Mouse (Mus musculus) CH12.LX (cell line): ENCODE data around the gene Fam117a. TPM values are rescaled to one million over a fixed set of nuclear protein-coding genes. Genes with fewer than 3 reads are reported as not detected.

Experiments
- DNase-seq: peaks from one replicate; pipeline ENCODE4 v3.0.0-alpha.2; 2013; ENCODE audit errors: extremely low read depth
- H3K27ac ChIP-seq: 2 replicates; pipeline ENCODE4 v1.5.1; 2012; ENCODE audit warnings: low read depth, mild to moderate bottlenecking, control low read depth, moderate library complexity; ENCODE audit not compliant: insufficient read depth
- H3K27me3 ChIP-seq: replicated peaks from 2 replicates; pipeline ENCODE3; 2012; ENCODE audit warnings: inconsistent platforms
- H3K36me3 ChIP-seq, 2 experiments: replicated peaks in 1 of 2; 2 replicates each; pipeline versions ENCODE3 to v1.6.1; 2012; ENCODE audit warnings: inconsistent platforms in 1 of 2, low read length in 1 of 2, mild to moderate bottlenecking in 1 of 2, mixed read lengths in 1 of 2, moderate library complexity in 1 of 2; ENCODE audit not compliant: control insufficient read depth in 1 of 2, insufficient read depth in 1 of 2
- H3K4me1 ChIP-seq, 2 experiments: 2 replicates each; pipeline ENCODE4 v1.6.1; 2012; ENCODE audit warnings: inconsistent platforms in 1 of 2, moderate library complexity in 1 of 2; ENCODE audit not compliant: insufficient read depth in 2 of 2, control insufficient read depth in 1 of 2
- H3K4me2 ChIP-seq: 2 replicates; pipeline ENCODE4 v1.6.1; 2012; ENCODE audit warnings: low read depth, mild to moderate bottlenecking, control low read depth; ENCODE audit not compliant: poor library complexity, insufficient read depth, severe bottlenecking
- H3K4me3 ChIP-seq, 3 experiments: fragments of 150-350 bp in 1 of 3; sonication (generic) in 1 of 3; replicated peaks in 1 of 3; 2 replicates each; pipeline versions ENCODE3 to v1.5.1; 2011 to 2012; ENCODE audit warnings: low read depth in 2 of 3, low read length in 2 of 3, mild to moderate bottlenecking in 2 of 3, moderate library complexity in 2 of 3, control low read depth in 1 of 3, improper control_type of control experiment in 1 of 3, inconsistent platforms in 1 of 3, mixed read lengths in 1 of 3; ENCODE audit not compliant: poor library complexity in 1 of 3
- H3K79me2 ChIP-seq: replicated peaks from 2 replicates; pipeline ENCODE4 v1.6.1; 2012; ENCODE audit warnings: mild to moderate bottlenecking, moderate library complexity; ENCODE audit not compliant: control insufficient read depth, poor library complexity, insufficient read depth, severe bottlenecking; ENCODE audit errors: extremely low read depth
- H3K9ac ChIP-seq: 2 replicates; pipeline ENCODE4 v1.6.1; 2012; ENCODE audit warnings: low read depth, mild to moderate bottlenecking, control low read depth, moderate library complexity; ENCODE audit not compliant: insufficient read depth
- H3K9me3 ChIP-seq: replicated peaks from 2 replicates; pipeline ENCODE3; 2012; ENCODE audit warnings: low read length, inconsistent platforms, mixed read lengths
- BHLHE40 ChIP-seq: IDR thresholded peaks from 2 replicates; pipeline ENCODE4 v1.6.1; 2011; ENCODE audit warnings: mild to moderate bottlenecking, low read depth, low read length, improper control_type of control experiment
- CHD1 ChIP-seq: IDR thresholded peaks from 2 replicates; pipeline ENCODE4 v1.6.1; 2012; ENCODE audit warnings: low read depth, low read length, improper control_type of control experiment, inconsistent platforms
- CHD2 ChIP-seq: IDR thresholded peaks from 2 replicates; pipeline ENCODE4 v1.6.1; 2011; ENCODE audit warnings: low read length, improper control_type of control experiment
- CTCF ChIP-seq, 2 experiments: IDR thresholded peaks in 1 of 2; conservative IDR thresholded peaks in 1 of 2; 2 replicates each; pipeline ENCODE4 v1.5.1; 2011 to 2012; ENCODE audit warnings: low read depth in 2 of 2, low read length in 2 of 2, improper control_type of control experiment in 1 of 2, inconsistent platforms in 1 of 2, mild to moderate bottlenecking in 1 of 2, moderate library complexity in 1 of 2
- E2F4 ChIP-seq: IDR thresholded peaks from 2 replicates; pipeline ENCODE4 v1.6.1; 2011; ENCODE audit warnings: low read depth, low read length, improper control_type of control experiment; ENCODE audit not compliant: insufficient replicate concordance
- ELF1 ChIP-seq: IDR thresholded peaks from 2 replicates; pipeline ENCODE4 v1.6.1; 2014; ENCODE audit warnings: low read depth, mild to moderate bottlenecking, inconsistent platforms, low read length, improper control_type of control experiment
- EP300 ChIP-seq: IDR thresholded peaks from 2 replicates; pipeline ENCODE4 v1.6.1; 2011; ENCODE audit warnings: low read length, improper control_type of control experiment
- ETS1 ChIP-seq: conservative IDR thresholded peaks from 2 replicates; pipeline ENCODE4 v1.6.1; 2012; ENCODE audit warnings: low read depth, mild to moderate bottlenecking, inconsistent platforms, low read length, improper control_type of control experiment, moderate library complexity
- GABPA ChIP-seq: IDR thresholded peaks from 2 replicates; pipeline ENCODE4 v1.6.1; 2012; ENCODE audit warnings: low read depth, low read length, improper control_type of control experiment, inconsistent platforms; ENCODE audit not compliant: insufficient replicate concordance
- HCFC1 ChIP-seq: IDR thresholded peaks from 2 replicates; pipeline ENCODE4 v1.6.1; 2012; ENCODE audit warnings: low read depth, mild to moderate bottlenecking, inconsistent platforms, low read length, improper control_type of control experiment
- IRF4 ChIP-seq: IDR thresholded peaks from 2 replicates; pipeline ENCODE4 v1.6.1; 2014; ENCODE audit warnings: low read depth, mild to moderate bottlenecking, inconsistent platforms, low read length, improper control_type of control experiment
- JUN ChIP-seq: IDR thresholded peaks from 2 replicates; pipeline ENCODE4 v1.6.1; 2011; ENCODE audit warnings: low read depth, mild to moderate bottlenecking, low read length, improper control_type of control experiment, moderate library complexity; ENCODE audit not compliant: insufficient read depth
- JUND ChIP-seq: conservative IDR thresholded peaks from 2 replicates; pipeline ENCODE4 v1.6.1; 2011; ENCODE audit warnings: low read depth, low read length, improper control_type of control experiment
- KAT2A ChIP-seq: IDR thresholded peaks from 2 replicates; pipeline ENCODE4 v1.6.1; 2012; ENCODE audit warnings: low read length, improper control_type of control experiment, inconsistent platforms; ENCODE audit not compliant: insufficient replicate concordance
- MAFK ChIP-seq: IDR thresholded peaks from 2 replicates; pipeline ENCODE4 v1.6.1; 2011; ENCODE audit warnings: low read length, improper control_type of control experiment; ENCODE audit not compliant: insufficient replicate concordance
- MAX ChIP-seq: IDR thresholded peaks from 2 replicates; pipeline ENCODE4 v1.6.1; 2011; ENCODE audit warnings: low read length, improper control_type of control experiment
- MAZ ChIP-seq: IDR thresholded peaks from 2 replicates; pipeline ENCODE4 v1.6.1; 2012; ENCODE audit warnings: low read depth, mild to moderate bottlenecking, inconsistent platforms, low read length, improper control_type of control experiment, moderate library complexity
- MEF2A ChIP-seq: IDR thresholded peaks from 2 replicates; pipeline ENCODE4 v1.6.1; 2014; ENCODE audit warnings: low read depth, mild to moderate bottlenecking, inconsistent platforms, low read length, improper control_type of control experiment, borderline replicate concordance
- MXI1 ChIP-seq: IDR thresholded peaks from 2 replicates; pipeline ENCODE4 v1.6.1; 2011; ENCODE audit warnings: mild to moderate bottlenecking, low read depth, low read length, improper control_type of control experiment
- MYC ChIP-seq: IDR thresholded peaks from 2 replicates; pipeline ENCODE4 v1.6.1; 2011; ENCODE audit warnings: low read depth, mild to moderate bottlenecking, improper control_type of control experiment, low read length
- NELFE ChIP-seq: IDR thresholded peaks from 2 replicates; pipeline ENCODE4 v1.6.1; 2011; ENCODE audit warnings: low read depth, low read length, improper control_type of control experiment
- NRF1 ChIP-seq: IDR thresholded peaks from 2 replicates; pipeline ENCODE4 v1.6.1; 2014; ENCODE audit warnings: low read depth, mild to moderate bottlenecking, inconsistent platforms, low read length, improper control_type of control experiment, moderate library complexity
- PAX5 ChIP-seq: IDR thresholded peaks from 2 replicates; pipeline ENCODE4 v1.6.1; 2012; ENCODE audit warnings: low read length, inconsistent platforms, mixed read lengths
- POLR2A ChIP-seq: IDR thresholded peaks from 2 replicates; pipeline ENCODE4 v1.6.1; 2011; ENCODE audit warnings: low read depth, mild to moderate bottlenecking, improper control_type of control experiment, low read length
- POLR2AphosphoS2 ChIP-seq: IDR thresholded peaks from 2 replicates; pipeline ENCODE4 v1.6.1; 2011; ENCODE audit warnings: low read depth, low read length, improper control_type of control experiment
- RAD21 ChIP-seq: IDR thresholded peaks from 2 replicates; pipeline ENCODE4 v1.6.1; 2011; ENCODE audit warnings: low read depth, mild to moderate bottlenecking, low read length, improper control_type of control experiment, moderate library complexity
- RCOR1 ChIP-seq: conservative IDR thresholded peaks from 2 replicates; pipeline ENCODE4 v1.6.1; 2012; ENCODE audit warnings: low read depth, mild to moderate bottlenecking, inconsistent platforms, low read length, improper control_type of control experiment
- SIN3A ChIP-seq: IDR thresholded peaks from 2 replicates; pipeline ENCODE4 v1.6.1; 2012; ENCODE audit warnings: low read length, improper control_type of control experiment, inconsistent platforms
- SMC3 ChIP-seq: IDR thresholded peaks from 2 replicates; pipeline ENCODE4 v1.6.1; 2011; ENCODE audit warnings: low read depth, low read length, improper control_type of control experiment
- TBP ChIP-seq: conservative IDR thresholded peaks from 2 replicates; pipeline ENCODE4 v1.6.1; 2011; ENCODE audit warnings: low read depth, low read length, improper control_type of control experiment
- TCF12 ChIP-seq: IDR thresholded peaks from 2 replicates; pipeline ENCODE4 v1.6.1; 2014; ENCODE audit warnings: low read depth, mild to moderate bottlenecking, inconsistent platforms, low read length, improper control_type of control experiment
- UBTF ChIP-seq: IDR thresholded peaks from 2 replicates; pipeline ENCODE4 v1.6.1; 2012; ENCODE audit warnings: low read depth, mild to moderate bottlenecking, inconsistent platforms, low read length, improper control_type of control experiment, moderate library complexity
- USF1 ChIP-seq: IDR thresholded peaks from 2 replicates; pipeline ENCODE4 v1.6.1; 2014; ENCODE audit warnings: low read depth, mild to moderate bottlenecking, inconsistent platforms, low read length, improper control_type of control experiment
- USF2 ChIP-seq: conservative IDR thresholded peaks from 2 replicates; pipeline ENCODE4 v1.6.1; 2011; ENCODE audit warnings: low read depth, low read length, improper control_type of control experiment
- ZC3H11A ChIP-seq: IDR thresholded peaks from 2 replicates; pipeline ENCODE4 v1.6.1; 2012; ENCODE audit warnings: low read depth, mild to moderate bottlenecking, inconsistent platforms, low read length, improper control_type of control experiment
- ZKSCAN1 ChIP-seq: IDR thresholded peaks from 2 replicates; pipeline ENCODE4 v1.6.1; 2012; ENCODE audit warnings: low read depth, inconsistent platforms, low read length, improper control_type of control experiment, borderline replicate concordance
- ZMIZ1 ChIP-seq: IDR thresholded peaks from 2 replicates; pipeline ENCODE4 v1.6.1; 2012; ENCODE audit warnings: low read depth, mild to moderate bottlenecking, inconsistent platforms, low read length, improper control_type of control experiment
- ZNF384 ChIP-seq: IDR thresholded peaks from 2 replicates; pipeline ENCODE4 v1.6.1; 2012; ENCODE audit warnings: low read depth, low read length, improper control_type of control experiment, inconsistent platforms
- dilution Hi-C: fragments of 300-500 bp; cut with MboI; formaldehyde crosslinking; loops from 2 replicates; pipeline ENCODE4 v1.14.3; 2020; ENCODE audit warnings: low sequenced_read_pairs; ENCODE audit not compliant: extremely low pct_unique_long_range_greater_than_20kb, extremely low pct_ligation_motif_present
- in situ Hi-C: fragments of 300-500 bp; cut with MboI; formaldehyde crosslinking; loops from 3 replicates; pipeline ENCODE4 v1.14.3; 2019; ENCODE audit warnings: low sequenced_read_pairs, low pct_ligation_motif_present, low pct_unique_long_range_greater_than_20kb, mixed read lengths
- polyA plus RNA-seq: library from polyadenylated mRNA; unstranded; fragments of >175 nt; gene quantifications from 2 replicates; pipeline ENCODE4 v1.2.1, GENCODE M21; 2012; ENCODE audit warnings: low read depth; ENCODE audit not compliant: insufficient read length
- total RNA-seq, 2 experiments: library from RNA; depleted of rRNA; stranded (reverse); fragments of 300-350 nt in 1 of 2; fragments of >200 nt in 1 of 2; gene quantifications; 2 replicates each; pipeline ENCODE4 v1.2.3; 2012 to 2014

Fam117a gene
- total and polyA plus RNA-seq, 3 experiments, result 0.54 to 2.2 (median 0.91) TPM

GRCm38 (mm10) chr11:95328629-95329028, 8.2 kb upstream of the Fam117a start:
- Histone ChIP-seq H3K9me3 (no peaks in the 10 kb centered on the region), H3K9ac (no peak overlapping the region), H3K27ac (no peak overlapping the region), H3K4me1 (peaks cover 10 to 14% of the 10 kb centered on the region in 2 experiments), H3K79me2 (no peaks in the 10 kb centered on the region), H3K4me2 (peak overlapping the region; percentile 56), H3K4me3 (no peak overlapping the region), H3K36me3 (no peaks in the 10 kb centered on the region), H3K27me3 (peaks cover 65% of the 10 kb centered on the region)
- in situ Hi-C loops, result no loop called here
- TF ChIP-seq RCOR1, result 0 out of 2 replicates have a peak, but pooled peaks have one; percentile 43
- TF ChIP-seq HCFC1, result no peak; the same call in 1 of the 2 replicates
- peak; percentile 90 for TF ChIP-seq ETS1
- TF ChIP-seq MEF2A, result peak; percentile 76; the same call in 1 of the 2 replicates
- no peak for TF ChIP-seq E2F4
- TF ChIP-seq USF2, result no peak; the same call in 1 of the 2 replicates
- no peak for TF ChIP-seq ZNF384
- peak; percentile 59; the same call in 1 of the 2 replicates for TF ChIP-seq MAZ
- TF ChIP-seq NRF1, result no peak
- TF ChIP-seq MAX, result peak; percentile 80
- peak; percentile 93 for TF ChIP-seq MYC
- TF ChIP-seq GABPA, result no peak
- TF ChIP-seq ELF1, result no peak
- no peak for TF ChIP-seq RAD21
- TF ChIP-seq ZMIZ1, result no peak
- TF ChIP-seq BHLHE40, result peak; percentile 98
- no peak for TF ChIP-seq CTCF (conservative IDR thresholded peaks at IDR 0.05 in 1 of 2, IDR thresholded peaks at IDR 0.05 in 1 of 2; ENCODE audit: low read depth in 2 of 2, low read length in 2 of 2)
- TF ChIP-seq ZKSCAN1, result no peak
- no peak for TF ChIP-seq NELFE
- TF ChIP-seq CHD1, result no peak
- peak; percentile 75 for TF ChIP-seq EP300
- no peak for TF ChIP-seq UBTF
- no peak for TF ChIP-seq TBP
- TF ChIP-seq ZC3H11A, result no peak
- no peak for TF ChIP-seq PAX5
- TF ChIP-seq JUND, result peak; percentile 68
- no peak for TF ChIP-seq CHD2
- TF ChIP-seq POLR2A, result no peak
- peak; percentile 92 for TF ChIP-seq IRF4
- no peak for TF ChIP-seq POLR2AphosphoS2
- peak; percentile 75; the same call in 1 of the 2 replicates for TF ChIP-seq MXI1
- peak; percentile 76; the same call in 1 of the 2 replicates for TF ChIP-seq MAFK
- 0 out of 2 replicates have a peak, but pooled peaks have one; percentile 21 for TF ChIP-seq JUN
- no peak for TF ChIP-seq USF1
- TF ChIP-seq SIN3A, result no peak
- peak; percentile 38; the same call in 1 of the 2 replicates for TF ChIP-seq TCF12
- TF ChIP-seq SMC3, result no peak
- TF ChIP-seq KAT2A, result peak; percentile 85
- DNase-seq, result peak; percentile 88
- dilution Hi-C loops, result no loop called here
